In the genomic region with DNA sequence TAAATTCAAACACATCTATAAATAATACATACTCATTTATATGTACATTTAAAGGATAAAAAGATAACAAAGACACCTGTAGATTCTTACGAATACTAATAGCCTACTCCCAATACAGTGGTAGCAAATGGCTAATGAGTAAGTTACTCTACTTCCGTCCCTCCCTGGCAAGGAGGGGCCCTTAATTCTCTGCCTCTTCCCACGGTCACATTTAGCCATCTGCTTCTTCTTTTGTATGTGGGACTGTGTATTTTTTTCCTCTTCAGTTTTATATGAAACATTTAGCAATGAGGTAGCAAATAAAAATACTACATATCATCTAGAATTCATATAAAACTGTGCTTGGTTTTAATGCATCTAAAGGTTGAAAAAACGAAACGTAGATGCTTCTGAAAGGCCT, we compare ENCODE assay signal across 13 mouse cellular contexts.
"Had no signal": no experiment of that assay in that cellular context is flagged by ENCODE, and none has a peak within 500 bp of the region (broad histone marks: within the 10 kb centered on the region; RNA-seq: fewer than 3 reads in every experiment).

No protein-coding gene starts in this region.

- DNase-seq: kidney, adult 2 months; kidney, postnatal 25 days; liver, postnatal 0 days; lung, embryonic 14.5 days; midbrain, embryonic 14.5 days; thymus, adult 2 months; thymus, postnatal 14 days; thymus, postnatal 4 days had no signal

- H3K4me2 ChIP-seq: lung, embryonic 14.5 days had no signal

- H3K27ac ChIP-seq: kidney, postnatal 0 days; liver, embryonic 14.5 days; macrophage had no signal

- ATAC-seq: intestine, postnatal 0 days; liver, postnatal 0 days; lung, postnatal 0 days had no signal

- H3K9ac ChIP-seq: liver, embryonic 14.5 days; liver, postnatal 0 days; lung, embryonic 14.5 days had no signal
